Mouse (Mus musculus): ENCODE measurements around the gene Mapk3.

GRCm38 (mm10) chr7:126736122-126736521 is 23.3 kb upstream of the Mapk3 start:
- no peak for TF ChIP-seq POLR2A (IDR thresholded peaks at IDR 0.05; ENCODE audit: low read depth, low read length)
- no peak for TF ChIP-seq ZC3H11A (IDR thresholded peaks at IDR 0.05; ENCODE audit: low read depth, low read length)
- TF ChIP-seq USF1 (IDR thresholded peaks at IDR 0.05; ENCODE audit: low read depth, low read length), result no peak
- no peak for TF ChIP-seq GABPA (IDR thresholded peaks at IDR 0.05; ENCODE audit: insufficient replicate concordance, low read depth, low read length)
- no peak for TF ChIP-seq CHD2 (IDR thresholded peaks at IDR 0.05; ENCODE audit: low read length)
- no peak for TF ChIP-seq MAX (IDR thresholded peaks at IDR 0.05; ENCODE audit: low read length)
- TF ChIP-seq RCOR1 (conservative IDR thresholded peaks at IDR 0.05; ENCODE audit: low read depth, low read length), result no peak
- no peak for TF ChIP-seq SIN3A (IDR thresholded peaks at IDR 0.05; ENCODE audit: low read length)
- TF ChIP-seq NRF1 (IDR thresholded peaks at IDR 0.05; ENCODE audit: low read depth, low read length), result no peak
- no peak for TF ChIP-seq JUN (IDR thresholded peaks at IDR 0.05; ENCODE audit: insufficient read depth, low read depth, low read length)
- TF ChIP-seq MAZ (IDR thresholded peaks at IDR 0.05; ENCODE audit: low read depth, low read length), result no peak
- TF ChIP-seq ELF1 (IDR thresholded peaks at IDR 0.05; ENCODE audit: low read depth, low read length), result no peak
- TF ChIP-seq CTCF (conservative IDR thresholded peaks at IDR 0.05 in 1 of 2, IDR thresholded peaks at IDR 0.05 in 1 of 2; ENCODE audit: low read depth in 2 of 2, low read length in 2 of 2), result no peak
